ENCODE assay signal across 9 mouse cellular contexts in genomic region chr3:65352278-65353127, GRCm38 (mm10). TPM values are rescaled to one million over a fixed set of nuclear protein-coding genes. Genes with fewer than 3 reads are reported as not detected.
A peak's percentile ranks its signal among the peaks of the same experiment; 100 is the strongest.
DNase-seq lines count a peak whose midpoint lies in the region; ATAC-seq and TF ChIP-seq lines count a peak whose summit lies in the region.
"Had no signal": no experiment of that assay in that cellular context is flagged by ENCODE, and none has a peak within 500 bp of the region (broad histone marks: within the 10 kb centered on the region; RNA-seq: fewer than 3 reads in every experiment).

No protein-coding gene starts in this region.

- ATAC-seq in forebrain, embryonic 12.5 days (ENCODE audit: low FRiP score): peak; percentile 58; the same call in 1 of the 2 replicates
- ATAC-seq in megakaryocyte, adult 5-6 weeks (ENCODE audit: poor library complexity, severe bottlenecking): peak; percentile 65
- no peak for ATAC-seq in erythroid progenitor cell, adult 5-6 weeks (replicated peaks; ENCODE audit: low FRiP score, poor library complexity, severe bottlenecking)
- no peak for ATAC-seq in megakaryocyte-erythroid progenitor cell, adult 5-6 weeks (replicated peaks; ENCODE audit: low FRiP score, low TSS enrichment, poor library complexity, severe bottlenecking)

- H3K4me1 ChIP-seq in CH12.LX (ENCODE audit: control insufficient read depth in 1 of 2, insufficient read depth in 2 of 2): peaks cover 3 to 20% of the 10 kb centered on the region in 2 experiments; a peak in 3 of 4 replicates
- no peaks in the 10 kb centered on the region for H3K4me1 ChIP-seq in forebrain, embryonic 12.5 days

- 51% methylated on average over 4 of the region's 4 CpGs for WGBS in forebrain, embryonic 12.5 days

- dilution Hi-C loops in CH12.LX (cut with MboI; ENCODE audit: extremely low pct_ligation_motif_present, extremely low pct_unique_long_range_greater_than_20kb, low sequenced_read_pairs): no loop called here

- peaks cover 0 to 23% of the 10 kb centered on the region in 2 experiments for H3K36me3 ChIP-seq in CH12.LX (replicated peaks in 1 of 2; ENCODE audit: control insufficient read depth in 1 of 2, insufficient read depth in 1 of 2, low read length in 1 of 2)
- H3K36me3 ChIP-seq in forebrain, embryonic 12.5 days (replicated peaks): no peaks in the 10 kb centered on the region
- H3K36me3 ChIP-seq: liver, embryonic 15.5 days had no signal

- TF ChIP-seq EP300 in CH12.LX (IDR thresholded peaks at IDR 0.05; ENCODE audit: low read length): no peak

- H3K9me3 ChIP-seq in CH12.LX (replicated peaks; ENCODE audit: low read length): no peaks in the 10 kb centered on the region
- H3K9me3 ChIP-seq in forebrain, embryonic 12.5 days: no peaks in the 10 kb centered on the region
- H3K9me3 ChIP-seq: liver, embryonic 15.5 days had no signal

- H3K9ac ChIP-seq in CH12.LX (ENCODE audit: insufficient read depth, low read depth): no peak overlapping the region
- no peak overlapping the region for H3K9ac ChIP-seq in forebrain, embryonic 12.5 days
- H3K9ac ChIP-seq: liver, embryonic 15.5 days had no signal

- no peaks in the 10 kb centered on the region for H3K27me3 ChIP-seq in CH12.LX (replicated peaks)
- no peaks in the 10 kb centered on the region for H3K27me3 ChIP-seq in forebrain, embryonic 12.5 days
- H3K27me3 ChIP-seq: liver, embryonic 15.5 days had no signal

- no peak for TF ChIP-seq POLR2A in CH12.LX (IDR thresholded peaks at IDR 0.05; ENCODE audit: low read depth, low read length)

- no peak overlapping the region for H3K4me3 ChIP-seq in CH12.LX (replicated peaks in 1 of 3; ENCODE audit: low read depth in 2 of 3, low read length in 2 of 3, poor library complexity in 1 of 3)
- no peak overlapping the region for H3K4me3 ChIP-seq in forebrain, embryonic 12.5 days (replicated peaks)
- H3K4me3 ChIP-seq: liver, embryonic 15.5 days had no signal

- peak; percentile 70 for TF ChIP-seq RAD21 in CH12.LX (IDR thresholded peaks at IDR 0.05; ENCODE audit: low read depth, low read length)

- DNase-seq in kidney, adult 9 months: peak; percentile 20
- DNase-seq in kidney, postnatal 4 days: no peak
- DNase-seq in CH12.LX (ENCODE audit: extremely low read depth): peak; percentile 26
- DNase-seq in adrenal gland, postnatal 4 days (ENCODE audit: low spot score in 2 of 2): no peak

- H3K4me2 ChIP-seq in CH12.LX (ENCODE audit: insufficient read depth, low read depth, poor library complexity, severe bottlenecking): no peak overlapping the region
- no peak overlapping the region for H3K4me2 ChIP-seq in forebrain, embryonic 12.5 days
- H3K4me2 ChIP-seq: liver, embryonic 15.5 days had no signal

- in situ Hi-C loops in CH12.LX (cut with MboI; ENCODE audit: low pct_ligation_motif_present, low pct_unique_long_range_greater_than_20kb, low sequenced_read_pairs): loop anchor here (25.0 kb wide), 1 partner anchor 585 kb away; no protein-coding TSS in a partner anchor

- H3K27ac ChIP-seq in CH12.LX (ENCODE audit: insufficient read depth, low read depth): no peak overlapping the region
- no peak overlapping the region for H3K27ac ChIP-seq in forebrain, embryonic 12.5 days
- H3K27ac ChIP-seq: liver, embryonic 15.5 days had no signal

- H3K79me2 ChIP-seq in CH12.LX (replicated peaks; ENCODE audit: control insufficient read depth, extremely low read depth, insufficient read depth, poor library complexity, severe bottlenecking): no peaks in the 10 kb centered on the region

- TF ChIP-seq CTCF in CH12.LX (conservative IDR thresholded peaks at IDR 0.05 in 1 of 2, IDR thresholded peaks at IDR 0.05 in 1 of 2; ENCODE audit: low read depth in 2 of 2, low read length in 2 of 2): peak; percentile 27 to 71; a peak in 3 of 4 replicates

TF ChIP-seq in CH12.LX, 34 proteins besides CTCF, POLR2A, EP300 and RAD21:
- peak; percentile 40 for TF ChIP-seq SMC3 (IDR thresholded peaks at IDR 0.05; ENCODE audit: low read depth, low read length)
- no peak for TF ChIP-seq USF1 (IDR thresholded peaks at IDR 0.05; ENCODE audit: low read depth, low read length)
- TF ChIP-seq ZNF384 (IDR thresholded peaks at IDR 0.05; ENCODE audit: low read depth, low read length): peak; percentile 64; the same call in 1 of the 2 replicates
- no peak for TF ChIP-seq CHD1 (IDR thresholded peaks at IDR 0.05; ENCODE audit: low read depth, low read length)
TF ChIP-seq in CH12.LX: peak in this region for 2.

RNA-seq across cellular contexts. Expression of gene Ssr3, which starts 39.9 kb away (rescaled TPM):
- total RNA-seq in CH12.LX (2012; rRNA removed) (118 and 132 TPM in 2 replicates), CH12.LX (2014; rRNA removed) (222 and 227 TPM in 2 replicates)
- polyA plus RNA-seq in CH12.LX (2012; ENCODE audit: insufficient read length, low read depth): 163 and 165 TPM in 2 replicates
- 195 and 198 TPM in 2 replicates for polyA plus RNA-seq in forebrain, embryonic 12.5 days (2016; fragmentation: Nextera tagmentation; extraction: Ambion mirVana)
- 220 and 234 TPM in 2 replicates for total RNA-seq in megakaryocyte, adult 5-6 weeks (2015)
- 214 and 228 TPM in 2 replicates for total RNA-seq in megakaryocyte, adult 5-6 weeks (2017)
- 114 and 117 TPM in 2 replicates for total RNA-seq in erythroid progenitor cell, adult 5-6 weeks (2015; ENCODE audit: low replicate concordance)
- 91.3 and 96.0 TPM in 2 replicates for total RNA-seq in erythroid progenitor cell, adult 5-6 weeks (2017; ENCODE audit: low replicate concordance)
- total RNA-seq in megakaryocyte-erythroid progenitor cell, adult 5-6 weeks (2014; fragmentation: Nextera tagmentation): 119 and 126 TPM in 2 replicates
- total RNA-seq in megakaryocyte-erythroid progenitor cell, adult 5-6 weeks (2017): 191 and 220 TPM in 2 replicates
- total RNA-seq in adrenal gland, postnatal 4 days (2021): 100 to 1,000 TPM; 221 to 230 TPM

Comparison
In these comparisons a context has a peak if more than half of its experiments do, and no peak if none do; other contexts are left out.
1. DNase-seq: peak in kidney, adult 9 months (single experiment) and CH12.LX (single experiment); none in kidney, postnatal 4 days (0 of 2) and adrenal gland, postnatal 4 days (0 of 2).
2. ATAC-seq: peak in forebrain, embryonic 12.5 days (single experiment) and megakaryocyte, adult 5-6 weeks (single experiment); none in erythroid progenitor cell, adult 5-6 weeks (single experiment) and megakaryocyte-erythroid progenitor cell, adult 5-6 weeks (single experiment).